Mouse (Mus musculus) cortical plate, adult 2 months (tissue): ENCODE measurements at regions not wholly inside any gene's neighbourhood (a gene's known extent, or its start where the extent isn't known, plus 50 kb on each side); places are given as distances from the start of the nearest gene placed in this dataset.

Experiments
- H3K27ac ChIP-seq: fragments of 200-500 bp; 2 replicates; pipeline ENCODE4 v1.5.1; 2012; ENCODE audit warnings: low read length, control low read depth, inconsistent platforms; ENCODE audit not compliant: insufficient read depth
- H3K4me1 ChIP-seq: fragments of 200-500 bp; 2 replicates; pipeline ENCODE4 v1.6.1; 2011; ENCODE audit warnings: low read length; ENCODE audit not compliant: control insufficient read depth, insufficient read depth
- H3K4me3 ChIP-seq: fragments of 200-500 bp; 2 replicates; pipeline ENCODE4 v1.5.1; 2011; ENCODE audit warnings: mild to moderate bottlenecking, low read length, control low read depth; ENCODE audit not compliant: insufficient read depth
- CTCF ChIP-seq: fragments of 200-500 bp; IDR thresholded peaks from 2 replicates; pipeline ENCODE4 v1.5.1; 2011; ENCODE audit warnings: mild to moderate bottlenecking, control low read depth, low read length; ENCODE audit not compliant: insufficient read depth; ENCODE audit errors: extremely low read depth
- POLR2A ChIP-seq: fragments of 200-500 bp; IDR thresholded peaks from 2 replicates; pipeline ENCODE4 v1.6.1; 2011; ENCODE audit warnings: mild to moderate bottlenecking, low read length, control low read depth; ENCODE audit not compliant: insufficient read depth; ENCODE audit errors: extremely low read depth

DNA sequence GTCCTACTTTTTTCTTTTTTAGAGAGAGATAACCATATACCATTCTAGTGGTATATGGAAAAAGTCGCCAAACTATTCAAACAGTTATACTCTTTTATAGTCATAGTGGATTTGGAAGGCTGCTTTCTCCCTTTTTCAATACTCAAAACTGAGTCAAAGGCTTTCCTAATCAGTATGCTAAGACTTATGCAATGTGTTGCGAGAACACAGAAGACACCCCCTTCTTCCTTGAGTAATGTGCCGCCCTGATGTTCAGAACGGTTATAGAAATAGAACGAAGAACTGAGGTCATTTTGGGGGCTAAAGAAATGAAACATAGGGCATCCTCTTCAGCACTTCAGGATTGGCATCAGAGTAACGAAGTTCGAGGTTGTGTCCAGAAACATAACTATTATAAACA is 192.7 kb downstream of the Gm11146 start:
- Histone ChIP-seq H3K4me1 (peaks cover 2% of the 10 kb centered on the region; the same call in 1 of the 2 replicates), H3K27ac (no peak overlapping the region), H3K4me3 (no peak overlapping the region)
- TF ChIP-seq POLR2A (no peak), CTCF (no peak)

DNA sequence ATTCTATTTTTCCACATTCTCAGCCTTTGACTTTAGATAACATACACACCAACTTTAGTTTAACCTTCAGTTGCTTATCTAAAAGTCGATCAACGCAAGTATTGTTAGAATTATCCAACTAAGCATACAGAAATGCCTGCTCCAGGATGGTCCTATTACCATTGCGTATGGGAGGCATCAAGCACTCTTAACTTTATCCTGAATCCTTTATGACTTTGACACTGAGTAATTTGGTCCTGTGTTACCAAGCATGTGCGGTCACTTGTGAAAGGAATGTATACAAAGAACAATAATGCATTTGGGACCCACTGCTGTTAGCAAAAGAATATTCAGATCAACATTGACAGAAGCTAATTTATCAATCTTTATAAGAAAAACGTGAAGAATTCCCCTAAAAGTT is 194.9 kb downstream of the Gm11146 start:
- peaks cover 2% of the 10 kb centered on the region; the same call in 1 of the 2 replicates for H3K4me1 ChIP-seq
- TF ChIP-seq CTCF (no peak), POLR2A (no peak)
- no peak overlapping the region for H3K4me3 ChIP-seq
- H3K27ac ChIP-seq = no peak overlapping the region

DNA sequence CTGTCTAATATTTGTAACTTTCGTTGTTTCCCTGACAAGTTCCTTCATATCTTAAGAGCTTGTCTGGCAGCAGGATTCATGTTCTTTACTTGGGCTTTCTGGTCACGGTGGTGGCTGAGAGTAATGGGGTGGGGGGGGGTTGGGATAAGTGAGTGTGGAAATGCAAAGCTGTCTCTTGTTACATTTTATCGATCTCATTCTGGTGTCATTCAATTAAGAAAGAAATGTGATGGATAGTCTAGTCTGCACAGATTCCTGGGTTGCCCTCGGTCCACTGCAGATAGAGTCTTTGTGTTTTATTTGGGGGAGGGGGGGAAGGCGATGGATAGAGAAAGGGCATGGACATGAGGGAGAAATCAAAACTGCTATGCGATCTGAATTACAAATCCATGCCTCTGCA is 196.0 kb downstream of the Gm11146 start:
- H3K4me1 ChIP-seq = peaks cover 2% of the 10 kb centered on the region; the same call in 1 of the 2 replicates
- H3K4me3 ChIP-seq = no peak overlapping the region
- H3K27ac ChIP-seq = no peak overlapping the region
- TF ChIP-seq POLR2A (no peak), CTCF (no peak)

DNA sequence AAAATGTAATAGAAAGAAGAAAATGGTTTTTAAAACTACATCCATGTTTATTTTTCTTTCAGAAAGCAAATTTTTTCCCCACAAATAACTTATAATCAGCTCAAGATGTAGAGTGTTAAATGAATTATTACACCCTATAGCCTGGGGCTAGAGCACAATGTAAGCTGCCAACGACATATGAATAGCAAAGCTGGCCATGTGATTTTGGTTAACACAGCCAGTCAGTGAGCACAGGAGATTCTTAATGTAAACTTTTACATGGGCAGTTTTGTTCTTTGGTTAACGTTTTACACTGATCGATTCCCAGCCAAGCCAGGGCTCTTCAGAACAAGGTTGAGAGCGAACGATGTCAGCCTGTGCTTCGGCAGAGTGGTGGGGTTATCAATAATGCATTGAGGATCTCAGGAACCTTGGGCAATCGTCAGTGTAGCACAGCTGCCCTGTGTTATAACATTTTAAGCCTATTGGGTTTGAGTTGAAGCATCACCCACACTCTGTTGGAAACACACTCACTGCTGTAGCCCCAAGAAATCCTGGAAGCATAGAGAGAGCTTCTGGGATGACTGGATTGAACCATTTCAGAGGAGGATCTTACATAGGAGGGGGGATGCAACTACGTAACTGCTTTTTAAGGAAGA is 196.6 kb downstream of the Gm11146 start:
- Histone ChIP-seq H3K4me1 (peaks cover 2% of the 10 kb centered on the region; the same call in 1 of the 2 replicates), H3K27ac (no peak overlapping the region), H3K4me3 (no peak overlapping the region)
- TF ChIP-seq POLR2A (no peak), CTCF (no peak)

DNA sequence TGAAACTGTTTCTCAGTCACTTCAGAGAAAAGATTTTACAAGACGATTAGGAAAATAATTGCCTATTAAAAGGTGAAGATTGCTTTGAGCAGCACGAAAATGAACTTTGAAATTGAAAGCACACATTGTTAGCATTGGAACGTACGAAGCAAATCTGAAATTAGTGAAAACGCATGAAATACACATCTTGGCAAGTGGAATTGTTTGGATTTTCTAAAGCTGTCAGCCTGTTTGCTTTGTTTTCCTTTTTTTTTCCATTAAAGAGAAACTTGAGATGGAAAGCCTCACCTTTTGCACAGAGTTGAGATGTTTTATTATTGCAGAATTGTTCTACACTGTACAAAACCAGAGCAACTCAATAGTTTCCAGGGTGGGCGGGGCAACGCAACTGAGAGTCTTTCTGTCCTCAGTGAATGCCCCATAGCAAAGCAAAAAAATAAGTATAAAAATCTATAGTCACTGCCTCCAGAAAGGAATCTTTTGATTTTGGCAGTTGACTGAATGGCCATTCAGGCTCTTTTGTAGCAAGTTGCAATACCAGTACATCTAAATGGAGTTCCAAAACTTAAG is 199.1 kb downstream of the Gm11146 start:
- H3K27ac ChIP-seq = no peak overlapping the region
- peaks cover 6% of the 10 kb centered on the region; the same call in 1 of the 2 replicates for H3K4me1 ChIP-seq
- TF ChIP-seq POLR2A (no peak), CTCF (no peak)
- no peak overlapping the region for H3K4me3 ChIP-seq

DNA sequence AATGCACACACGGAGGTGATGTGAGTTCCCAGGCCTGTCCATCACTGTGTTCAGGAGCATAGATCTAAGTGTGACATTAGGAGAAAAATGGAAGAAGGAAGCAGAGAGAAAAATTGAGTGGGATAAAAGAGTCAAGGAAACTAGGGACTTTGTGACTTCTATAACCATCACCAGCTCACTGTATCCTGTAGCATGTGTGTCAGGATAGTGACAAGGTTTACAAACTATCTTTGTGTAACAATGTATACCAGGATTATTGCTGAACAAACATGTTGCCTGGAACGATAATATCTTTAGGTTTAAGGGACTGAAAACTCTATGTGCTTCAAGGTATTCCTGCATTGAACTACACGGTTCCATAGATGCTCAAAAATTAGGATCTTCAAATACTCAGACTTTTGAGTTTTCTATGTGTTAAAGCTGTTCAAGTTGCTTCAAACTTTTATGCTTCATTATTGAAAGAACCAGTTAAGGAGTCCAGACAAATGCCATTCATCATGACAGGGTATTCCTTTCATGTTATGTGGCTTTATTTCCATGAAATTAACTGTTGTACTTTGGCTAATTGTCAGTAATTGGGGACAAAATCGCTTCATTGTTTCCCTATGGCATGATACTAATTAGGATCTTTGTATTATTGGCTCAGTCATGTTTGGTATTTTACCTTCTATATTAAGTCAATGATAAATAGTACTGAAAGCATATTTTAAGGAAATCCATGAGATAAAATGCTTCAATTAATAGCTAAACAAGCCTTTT is 200.5 kb downstream of the Gm11146 start:
- Histone ChIP-seq H3K4me1 (peaks cover 6% of the 10 kb centered on the region; the same call in 1 of the 2 replicates), H3K27ac (peak overlapping the region; percentile 40), H3K4me3 (no peak overlapping the region)
- TF ChIP-seq CTCF = no peak
- no peak for TF ChIP-seq POLR2A

DNA sequence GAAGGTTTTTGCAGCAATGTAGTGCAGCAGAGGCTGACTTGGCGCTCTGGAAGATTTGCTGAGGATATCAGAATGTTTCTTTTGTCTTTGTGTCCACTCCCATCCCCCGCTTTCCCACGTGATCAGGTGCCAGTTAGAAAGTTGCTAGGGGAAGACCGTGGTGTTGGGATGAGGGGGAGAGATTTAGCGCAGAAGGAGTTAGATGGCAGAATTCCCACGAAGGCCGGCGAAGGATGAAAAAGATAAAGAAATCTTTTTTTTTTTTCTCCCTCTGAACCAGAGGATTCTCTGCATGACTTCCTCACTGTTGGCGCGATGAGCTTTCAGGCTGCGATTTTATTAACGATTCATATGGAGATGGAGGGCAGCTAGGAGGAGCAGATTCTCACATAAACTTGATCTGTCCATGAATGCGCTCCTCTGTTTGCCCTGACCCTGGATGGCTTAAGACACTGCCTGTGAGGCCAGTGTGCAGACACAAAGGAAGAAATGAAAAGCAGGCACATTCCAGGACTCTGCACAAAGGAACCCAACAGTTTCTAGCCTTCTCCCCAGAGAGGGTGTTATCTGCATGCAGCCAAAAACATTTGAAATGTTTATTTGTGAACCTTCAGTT is 201.5 kb downstream of the Gm11146 start:
- H3K4me1 ChIP-seq = peaks cover 5% of the 10 kb centered on the region; the same call in 1 of the 2 replicates
- TF ChIP-seq CTCF = no peak
- no peak for TF ChIP-seq POLR2A
- H3K4me3 ChIP-seq = peak overlapping the region; percentile 14
- H3K27ac ChIP-seq = peak overlapping the region; percentile 40

DNA sequence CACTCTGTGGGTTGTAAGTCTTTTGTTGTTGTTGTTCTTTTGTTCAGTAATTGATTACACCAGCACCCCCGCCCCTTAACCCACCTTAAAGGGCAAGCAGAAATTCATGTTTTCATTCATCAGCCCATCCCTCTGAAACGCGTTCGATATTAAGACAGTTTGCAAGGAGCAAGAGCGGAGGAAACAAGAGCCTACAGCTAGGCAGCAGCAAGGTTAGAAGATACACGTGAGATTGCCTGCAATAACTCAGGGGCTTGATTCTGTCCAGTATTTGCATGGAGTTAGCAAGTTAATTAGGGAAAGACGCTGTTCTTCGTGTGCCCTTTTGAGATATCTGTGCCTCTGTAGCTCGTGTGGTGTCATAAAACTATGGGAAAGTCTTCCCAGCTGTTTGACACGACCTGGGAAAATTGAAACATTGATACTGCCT is 202.0 kb downstream of the Gm11146 start:
- Histone ChIP-seq H3K4me3 (peak overlapping the region; percentile 14), H3K27ac (peak overlapping the region; percentile 40), H3K4me1 (peaks cover 4% of the 10 kb centered on the region; the same call in 1 of the 2 replicates)
- TF ChIP-seq POLR2A (no peak), CTCF (no peak)

DNA sequence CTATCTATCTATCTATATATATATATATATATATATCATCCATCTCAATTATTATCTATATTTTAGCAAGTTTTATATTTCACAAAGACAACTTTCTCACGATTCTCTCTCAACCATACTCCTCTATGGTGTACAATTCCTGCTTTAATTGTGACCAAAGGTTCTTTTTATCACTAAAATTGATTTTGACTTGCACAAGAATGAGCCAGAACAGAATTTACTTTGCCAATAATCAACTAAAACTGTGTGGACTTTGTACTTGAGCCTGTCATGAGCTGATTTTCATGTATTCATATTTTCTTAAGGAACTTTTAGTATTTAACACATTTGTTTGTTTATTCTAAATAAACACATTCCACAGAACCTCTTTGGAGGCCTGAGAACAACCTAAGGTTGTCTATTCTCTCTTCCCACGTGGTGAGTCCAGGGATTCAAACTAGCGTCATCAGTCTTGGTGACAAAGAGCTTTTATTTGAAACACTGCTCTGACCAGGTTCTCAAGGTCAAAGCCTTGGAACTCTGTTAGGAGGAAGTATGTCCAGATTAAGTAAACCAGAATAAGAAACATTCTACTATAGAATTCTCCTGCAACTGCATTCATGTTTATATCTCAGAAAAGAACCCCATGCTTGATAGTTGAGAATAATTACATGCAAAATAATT is 207.7 kb downstream of the Gm11146 start:
- H3K27ac ChIP-seq = no peak overlapping the region
- H3K4me1 ChIP-seq = no peaks in the 10 kb centered on the region; the same call in 1 of the 2 replicates
- H3K4me3 ChIP-seq = no peak overlapping the region
- TF ChIP-seq POLR2A (no peak), CTCF (no peak)
